Mouse (Mus musculus) C2C12 (cell line): Measurements from ENCODE around the gene Mrpl49.

ENCODE experiments used
- CEBPB ChIP-seq: IDR thresholded peaks from one replicate; pipeline ENCODE4 v1.6.1; 2011; ENCODE audit warnings: low read depth, mild to moderate bottlenecking, control low read depth, moderate library complexity
- CTCF ChIP-seq: IDR thresholded peaks from one replicate; pipeline ENCODE4 v1.5.1; 2011; ENCODE audit not compliant: control insufficient read depth, insufficient read depth, insufficient read length
- FOSL1 ChIP-seq: IDR thresholded peaks from one replicate; pipeline ENCODE4 v1.8.0; 2011; ENCODE audit warnings: mild to moderate bottlenecking, low read length; ENCODE audit not compliant: poor library complexity, insufficient read depth, severe bottlenecking
- MAX ChIP-seq: IDR thresholded peaks from one replicate; pipeline ENCODE4 v1.6.1; 2011; ENCODE audit warnings: mild to moderate bottlenecking, control low read depth
- MYOD1 ChIP-seq: IDR thresholded peaks from one replicate; pipeline ENCODE4 v1.6.1; 2011; ENCODE audit warnings: low read depth; ENCODE audit not compliant: control insufficient read depth, insufficient read length
- MYOG ChIP-seq: IDR thresholded peaks from one replicate; pipeline ENCODE4 v1.6.1; 2011; ENCODE audit not compliant: control insufficient read depth, insufficient read length; ENCODE audit errors: extremely low read depth
- USF1 ChIP-seq: IDR thresholded peaks from one replicate; pipeline ENCODE4 v1.6.1; 2011; ENCODE audit warnings: low read depth, mild to moderate bottlenecking, control low read depth, moderate library complexity

DNA sequence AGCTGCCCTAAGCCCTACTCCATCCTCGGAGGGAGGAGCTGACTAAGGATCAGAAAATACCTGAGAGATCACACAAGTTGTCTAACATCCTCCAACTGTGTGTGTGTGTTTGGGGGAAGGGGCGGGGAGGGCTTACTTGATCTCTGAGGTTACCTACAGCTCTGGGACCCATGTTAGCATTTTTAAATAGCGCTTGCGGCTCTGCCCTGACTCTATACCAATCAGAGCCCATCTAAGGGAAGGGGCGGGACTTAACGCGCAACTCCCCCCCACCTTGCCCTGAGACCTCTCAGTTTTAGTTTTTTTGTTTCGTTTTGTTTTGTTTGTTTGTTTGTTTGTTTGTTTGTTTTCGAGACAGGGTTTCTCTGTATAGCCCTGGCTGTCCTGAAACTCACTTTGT lies 28.2 kb downstream of the Mrpl49 start:
- TF ChIP-seq CEBPB (no peak), CTCF (no peak), MYOG (no peak), MAX (no peak), MYOD1 (no peak), USF1 (no peak), FOSL1 (no peak)
